Mouse (Mus musculus) yolk sac, embryonic 10.5 days (tissue): ENCODE data around the gene Klhl4.
A peak's percentile ranks its signal among the peaks of the same experiment; 100 is the strongest.

ENCODE experiments used
- DNase-seq: peaks from one replicate; pipeline ENCODE4 v3.0.0-alpha.2; 2017; ENCODE audit warnings: low spot score

Klhl4 gene

GRCm38 (mm10) chrX:114473782-114474731 is at the start of gene Klhl4:
Klhl4 (plus strand) TSS chrX:114474333.
- DNase-seq, result peak; percentile 22

DNA sequence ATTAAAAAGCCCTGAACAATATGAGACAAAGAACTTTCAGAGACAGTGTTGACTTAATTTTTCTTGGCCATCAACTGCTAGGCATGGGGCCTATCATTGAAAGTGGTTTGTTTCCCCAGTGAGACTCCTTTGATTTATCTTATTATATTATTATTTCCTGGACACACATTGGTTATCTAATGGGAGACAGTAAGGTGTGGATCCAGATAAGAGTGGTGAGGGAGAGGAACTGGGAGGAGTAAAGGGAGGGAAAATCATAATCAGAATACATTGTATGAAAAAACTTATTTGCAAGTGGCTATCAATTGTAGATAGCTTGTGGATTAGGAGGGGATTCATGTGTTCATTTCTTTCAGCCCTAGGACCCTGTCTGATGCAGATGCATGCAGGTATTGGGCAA is 10.0 kb downstream of the Klhl4 start:
- DNase-seq, result no peak

DNA sequence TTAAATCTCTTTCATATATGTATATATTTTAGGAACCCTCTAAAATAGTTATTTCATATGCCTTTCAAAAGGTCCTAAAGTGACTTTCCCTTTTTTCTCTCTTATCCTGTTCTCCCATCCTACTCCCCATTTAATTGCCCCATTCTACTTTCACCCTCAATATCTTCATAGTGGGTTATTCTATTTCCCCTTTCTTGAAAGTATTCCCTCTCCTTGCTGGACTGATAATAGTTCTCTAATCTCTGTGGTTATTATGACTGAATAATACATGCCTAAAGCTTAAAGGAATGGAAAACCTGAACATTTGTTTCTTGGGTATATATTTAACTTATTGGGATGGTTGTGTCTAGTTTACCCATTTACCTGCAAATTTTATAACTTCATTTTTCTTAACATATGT is 12.6 kb downstream of the Klhl4 start:
- no peak for DNase-seq

- no peak for DNase-seq
These were observed 84.0 kb downstream of the Klhl4 start for GRCm38 (mm10) chrX:114558141-114558540.

- DNase-seq, result no peak
These were observed 108.2 kb downstream of the Klhl4 start for GRCm38 (mm10) chrX:114582311-114582710.
